Mouse (Mus musculus) gastrocnemius, adult 8-10 months (tissue): ENCODE measurements around the gene Acox3. TPM values are rescaled to one million over a fixed set of nuclear protein-coding genes. Genes with fewer than 3 reads are reported as not detected.
A peak's percentile ranks its signal among the peaks of the same experiment; 100 is the strongest.

Experiments
- DNase-seq, 2 experiments: peaks; one replicate each; pipeline ENCODE4 v3.0.0; 2022; ENCODE audit warnings: low spot score in 2 of 2
- total RNA-seq, 4 experiments: library from RNA; stranded (reverse); gene quantifications; 2 replicates each; pipeline ENCODE4 v1.2.4; 2022

Acox3 gene
- total RNA-seq, 4 experiments from 2014 or later, result 14.6 to 20.0 (median 17.2) TPM

DNA sequence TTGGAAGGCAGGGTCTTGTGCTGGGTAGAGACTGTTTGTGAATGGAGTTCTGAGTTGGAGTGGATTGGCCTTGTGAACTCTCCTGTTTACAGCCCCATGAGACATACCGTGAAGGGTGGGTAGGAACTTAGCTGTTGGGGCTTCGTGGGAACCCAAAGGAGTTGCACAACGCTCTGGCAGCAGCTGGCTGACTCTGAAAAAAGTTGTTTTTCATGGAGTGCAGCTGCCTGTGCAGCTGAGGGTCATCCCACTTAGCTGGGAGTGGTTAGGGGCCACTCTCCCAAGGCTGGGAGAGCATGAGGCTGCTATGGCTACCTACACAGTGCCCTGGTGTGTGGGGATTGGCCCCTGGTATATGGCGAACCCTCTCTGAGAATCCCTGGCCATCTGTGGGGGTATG is 64.7 kb downstream of the Acox3 start:
- DNase-seq, result peak; percentile 27 to 59

DNA sequence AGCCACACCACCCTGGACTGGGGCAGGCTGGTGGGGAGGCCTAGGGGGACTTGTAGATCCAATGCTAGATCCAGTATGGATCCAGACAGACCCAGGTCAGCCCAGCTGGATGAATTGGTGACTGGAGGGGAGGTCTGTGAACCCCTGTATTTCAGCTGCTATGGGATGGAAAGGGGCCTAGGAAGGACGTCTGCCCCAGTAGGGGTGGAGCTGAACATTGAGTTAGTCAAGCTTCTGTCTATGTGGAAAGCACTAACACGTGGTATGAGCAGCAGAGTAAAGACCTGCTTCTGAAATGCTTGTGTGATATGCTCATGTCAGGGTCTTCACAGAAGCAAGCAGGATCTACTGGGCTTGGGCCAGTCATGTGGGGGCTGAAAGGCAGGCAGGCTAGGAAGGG is 65.4 kb downstream of the Acox3 start:
- no peak for DNase-seq

DNA sequence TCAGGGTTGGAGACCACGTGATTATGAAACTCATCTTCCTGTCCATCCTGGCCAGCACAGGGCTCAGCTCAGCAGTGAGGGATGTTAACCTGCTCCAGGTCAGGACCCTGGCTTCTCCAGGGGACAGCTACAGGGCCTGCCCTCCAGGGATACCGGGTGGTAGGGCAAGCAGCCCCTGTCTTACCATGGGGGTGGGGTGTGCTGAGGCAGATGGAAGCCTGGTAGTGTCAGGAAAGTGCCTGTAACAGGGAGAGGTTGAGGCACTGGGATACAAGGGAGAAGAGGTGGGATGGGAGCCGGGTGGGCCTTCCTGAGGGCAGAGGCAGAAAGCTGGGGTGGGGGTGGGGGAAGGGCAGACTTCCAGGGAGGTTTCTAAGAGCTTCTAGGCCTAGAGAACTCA is 69.5 kb downstream of the Acox3 start:
- no peak for DNase-seq

DNA sequence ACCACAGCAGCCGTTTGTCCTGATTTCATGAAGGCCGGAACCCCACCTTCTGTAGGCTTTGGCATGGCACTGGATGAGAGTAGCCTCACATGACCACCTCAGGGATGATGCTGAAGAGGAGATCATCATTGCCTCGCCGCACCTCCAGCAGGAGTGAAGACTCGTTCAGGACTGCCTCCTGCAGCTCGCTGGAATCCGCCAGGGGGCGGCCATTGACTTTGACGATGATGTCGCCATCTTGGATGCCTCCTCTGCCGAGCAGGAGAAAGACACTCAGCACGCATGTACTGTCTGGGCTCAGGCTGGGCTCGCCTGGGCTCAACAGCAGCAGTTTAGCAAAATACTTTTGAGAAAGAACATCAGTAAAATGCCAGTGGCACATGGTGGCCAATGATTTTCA is 70.0 kb downstream of the Acox3 start:
- no peak for DNase-seq

DNA sequence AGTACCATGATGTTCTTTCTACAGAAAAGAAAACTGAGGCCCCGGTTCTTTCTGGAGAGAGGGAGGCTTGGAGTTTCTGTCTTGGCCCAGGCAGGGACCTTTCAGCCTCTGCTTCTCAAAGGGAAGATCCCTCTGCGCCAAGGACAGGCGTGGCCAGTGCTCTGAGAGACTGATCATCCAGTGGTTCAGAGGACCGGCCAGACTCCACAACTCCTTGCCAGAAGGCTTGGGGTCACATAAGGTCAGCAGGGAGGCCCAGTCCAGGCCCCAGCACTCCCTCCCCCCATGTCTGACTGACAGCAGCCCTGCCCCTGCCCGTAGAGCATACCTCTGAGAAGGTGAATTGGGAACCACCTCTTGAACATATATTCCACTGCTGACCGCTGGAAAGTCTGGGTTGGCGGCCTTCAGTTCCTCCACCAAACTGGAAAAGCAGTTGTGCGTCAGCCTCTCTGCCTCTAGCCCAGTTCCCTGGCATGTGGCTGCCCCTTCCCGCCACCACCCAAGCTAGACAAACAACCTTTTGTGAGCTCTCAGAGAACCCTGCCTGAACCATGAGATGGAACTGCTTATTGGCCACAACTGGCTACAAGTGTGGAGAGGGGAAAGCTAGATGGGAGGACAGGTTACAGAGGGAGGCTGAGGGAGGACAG is 71.0 kb downstream of the Acox3 start:
- DNase-seq, result peak in 1 of 2 experiments; percentile 71

DNA sequence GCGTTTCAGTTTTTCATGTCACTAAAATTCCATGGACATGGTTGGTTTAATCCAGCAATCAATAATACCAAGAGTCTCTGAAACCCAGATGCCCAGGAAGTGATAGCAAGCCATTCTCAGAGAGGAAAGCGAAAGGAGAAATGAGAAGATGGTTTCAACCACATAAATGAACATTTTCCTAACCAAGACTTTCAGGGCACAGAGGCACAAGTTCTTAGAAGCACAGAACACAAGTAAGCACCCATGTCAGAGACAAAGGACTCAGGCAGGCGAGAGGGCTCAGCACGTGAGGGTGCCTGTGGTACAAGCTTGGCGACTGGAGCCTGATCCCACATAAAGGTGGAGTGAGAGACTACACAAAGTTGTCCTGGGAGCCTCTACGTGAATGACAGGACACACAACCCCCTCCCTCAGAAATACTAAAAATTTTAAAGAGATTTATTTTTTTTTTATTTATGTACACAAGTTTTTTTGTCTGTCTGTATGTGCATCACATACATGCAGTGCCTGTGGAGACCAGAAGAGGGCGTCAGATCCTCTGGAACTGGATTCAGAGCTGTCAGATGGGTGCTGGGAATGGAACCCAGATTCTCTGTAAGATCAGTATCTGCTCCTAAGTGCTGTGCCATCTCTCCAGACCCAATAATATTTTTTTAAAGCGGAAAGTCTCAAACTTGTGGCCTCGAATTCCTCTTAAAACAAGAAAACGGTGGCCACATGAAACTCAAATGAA is 73.1 kb downstream of the Acox3 start:
- no peak for DNase-seq

DNA sequence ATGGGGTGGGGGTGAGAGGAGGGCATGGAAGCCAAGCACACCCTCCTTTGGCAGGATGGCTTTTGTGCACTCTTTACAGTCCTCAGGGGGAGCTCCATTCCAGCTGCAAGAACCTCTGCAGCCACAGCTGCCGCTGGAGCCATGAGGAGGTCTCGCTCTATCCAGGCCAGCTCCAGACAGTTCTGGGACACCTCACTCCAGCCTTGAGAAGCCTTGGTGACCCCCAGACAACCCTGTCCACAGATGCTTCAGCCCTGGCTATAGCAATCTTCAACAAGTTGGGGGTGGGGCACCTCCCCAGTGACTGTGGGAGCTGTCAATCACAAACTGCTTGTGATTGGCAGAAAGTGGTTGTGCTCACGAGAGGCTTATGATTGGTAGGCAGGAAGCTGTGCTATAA is 76.7 kb downstream of the Acox3 start:
- no peak for DNase-seq

DNA sequence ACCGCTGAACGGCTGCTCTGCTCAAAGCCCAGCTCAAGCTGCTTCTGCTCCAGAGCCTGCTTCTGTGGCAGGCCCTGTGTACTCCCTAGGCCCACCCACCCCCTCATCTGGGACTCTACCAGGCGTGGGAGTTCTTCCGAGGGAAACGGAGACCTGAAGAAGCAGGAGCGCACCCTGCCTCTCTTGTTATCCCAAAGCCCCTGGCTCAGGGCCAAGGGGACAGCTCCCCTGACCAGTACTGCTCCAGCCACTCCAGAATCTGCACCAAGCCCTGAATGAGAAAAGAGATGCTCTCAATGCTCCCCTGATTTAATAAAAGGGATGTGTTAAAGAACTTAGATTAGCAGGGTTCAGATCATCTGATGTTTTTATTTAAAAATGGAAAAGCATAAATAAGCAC is 78.4 kb downstream of the Acox3 start:
- no peak for DNase-seq

DNA sequence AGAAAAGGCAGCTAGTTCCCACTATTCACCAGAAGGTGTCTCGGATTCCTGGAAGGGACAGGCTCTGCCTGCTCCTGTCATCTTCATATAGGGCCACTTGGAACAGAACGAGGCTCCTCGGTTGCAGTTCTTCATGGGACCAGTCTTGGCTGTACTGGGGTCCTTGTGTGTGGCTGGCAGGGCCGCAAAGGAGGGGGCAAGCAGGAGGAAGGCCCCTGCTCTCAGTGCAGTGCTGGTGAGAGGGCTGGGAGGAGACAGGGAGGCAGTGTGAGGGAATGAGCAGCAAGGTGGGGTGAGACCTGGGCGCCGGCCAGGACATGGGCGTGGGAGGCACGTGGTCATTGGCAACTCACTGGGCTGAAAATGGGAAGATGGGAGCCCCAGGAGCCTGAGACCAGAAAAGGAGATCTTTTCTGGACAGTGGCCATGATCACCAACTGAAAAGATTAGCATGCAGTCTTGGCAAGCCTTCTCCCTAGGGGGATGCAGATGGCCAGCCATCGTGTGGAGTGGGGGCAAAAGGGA is 79.2 kb downstream of the Acox3 start:
- no peak for DNase-seq

Other genes starting within 250 kb of the Acox3 start
- gene Hmx1, start 193.9 kb upstream of the Acox3 start, total RNA-seq, result not detected
- gene Cpz, start 57.3 kb upstream of the Acox3 start, total RNA-seq, result under 1 TPM in 1 of 4 experiments, not detected in 3; 0.25 TPM
- 1 to 10 TPM; 1.2 to 1.9 (median 1.4) TPM for gene Trmt44, start 8.0 kb upstream of the Acox3 start, total RNA-seq
- gene Htra3, start 96.7 kb downstream of the Acox3 start, total RNA-seq, result 10 to 100 TPM; 19.9 to 34.2 (median 25.1) TPM
- gene Sh3tc1, start 156.9 kb downstream of the Acox3 start, total RNA-seq, result 1 to 10 TPM; 1.4 to 2.9 (median 1.9) TPM
- 10 to 100 TPM; 36.1 to 43.4 (median 40.7) TPM for gene Ablim2, start 174.8 kb downstream of the Acox3 start, total RNA-seq